Mouse (Mus musculus) liver, postnatal 0 days (tissue): ENCODE results near the gene Zfp563.

Experiments
- CTCF ChIP-seq: sonication (generic); IDR thresholded peaks from 2 replicates; pipeline ENCODE4 v1.5.1; 2016; ENCODE audit warnings: antibody characterized with exemption, low read depth
- EP300 ChIP-seq: IDR thresholded peaks from 2 replicates; pipeline ENCODE4 v1.6.1; 2016; ENCODE audit warnings: antibody characterized with exemption, low read depth, mild to moderate bottlenecking

DNA sequence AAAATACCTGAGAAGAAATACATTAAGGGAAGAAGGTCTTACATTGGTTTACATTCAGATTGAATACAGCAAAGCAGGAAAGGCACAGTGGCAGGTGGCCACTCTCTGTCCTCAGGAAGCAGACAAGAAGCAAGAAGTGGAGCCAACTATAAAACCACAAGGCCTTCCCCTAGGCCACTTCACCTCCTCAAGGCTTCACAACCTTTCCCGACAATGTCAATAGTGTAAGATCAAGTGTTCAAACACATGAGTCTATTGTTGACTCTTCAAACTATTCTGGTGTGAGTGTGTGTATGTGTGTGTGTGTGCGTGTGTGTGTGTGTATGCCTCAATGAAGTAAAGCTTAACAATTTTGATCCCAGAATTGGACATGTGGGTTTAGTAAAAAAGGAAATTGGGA lies 8.3 kb downstream of the Zfp563 start:
- TF ChIP-seq CTCF, result no peak
- TF ChIP-seq EP300, result no peak
